Mouse (Mus musculus): ENCODE results near the gene Duox1. TPM values are rescaled to one million over a fixed set of nuclear protein-coding genes. Genes with fewer than 3 reads are reported as not detected.
A peak's percentile ranks its signal among the peaks of the same experiment; 100 is the strongest.

Gene Duox1
- polyA plus RNA-seq, 1 experiment, result 0.10 TPM

GRCm38 (mm10) chr2:122368995-122369739 lies 53.7 kb downstream of the Duox1 start, which contains the start of gene Shf:
Gene Shf, minus strand, starts transcription at chr2:122369162.
- TF ChIP-seq TCF12 (IDR thresholded peaks at IDR 0.05; ENCODE audit: insufficient read depth, poor library complexity, severe bottlenecking) (no peak), POLR2AphosphoS2 (IDR thresholded peaks at IDR 0.05; ENCODE audit: insufficient read length, low read depth) (peak; percentile 92), USF1 (IDR thresholded peaks at IDR 0.05; ENCODE audit: low read depth) (no peak), MYOD1 (IDR thresholded peaks at IDR 0.05; ENCODE audit: control insufficient read depth in 1 of 3, insufficient read length in 2 of 3, low read depth in 2 of 3) (no peak), TCF3 (IDR thresholded peaks at IDR 0.05; ENCODE audit: insufficient read length, low read depth) (no peak), MYOG (IDR thresholded peaks at IDR 0.05; ENCODE audit: control insufficient read depth in 1 of 3, insufficient read depth in 1 of 3, insufficient read length in 2 of 3, low read depth in 2 of 3) (peak in 1 of 3 experiments; percentile 40), MAX (IDR thresholded peaks at IDR 0.05; ENCODE audit: low read depth) (no peak), REST (IDR thresholded peaks at IDR 0.05; ENCODE audit: insufficient read depth, insufficient read length) (no peak), E2F4 (IDR thresholded peaks at IDR 0.05; ENCODE audit: insufficient read depth) (no peak), POLR2A (IDR thresholded peaks at IDR 0.05; ENCODE audit: insufficient read length, low read depth) (peak; percentile 91)

GRCm38 (mm10) chr2:122370101-122370750 lies 54.8 kb downstream of the Duox1 start:
- H3K27me3 ChIP-seq (ENCODE audit: control insufficient read depth, insufficient read depth, insufficient read length), result no peaks in the 10 kb centered on the region
- peaks cover 33% of the 10 kb centered on the region for H3K79me2 ChIP-seq (ENCODE audit: control insufficient read depth, insufficient read depth)
- peak overlapping the region; percentile 77 for H3K4me3 ChIP-seq
- no peaks in the 10 kb centered on the region for H3K36me3 ChIP-seq (ENCODE audit: control insufficient read depth, insufficient read depth)
- peak overlapping the region; percentile 92 for H3K4me2 ChIP-seq (ENCODE audit: low read depth)
- no peak for TF ChIP-seq USF1 (IDR thresholded peaks at IDR 0.05; ENCODE audit: low read depth)
- TF ChIP-seq MYOD1 (IDR thresholded peaks at IDR 0.05; ENCODE audit: control insufficient read depth in 1 of 3, insufficient read length in 2 of 3, low read depth in 2 of 3), result no peak
- no peak for TF ChIP-seq SRF (IDR thresholded peaks at IDR 0.05; ENCODE audit: control insufficient read depth, insufficient read length, low read depth)
- no peak for TF ChIP-seq MAX (IDR thresholded peaks at IDR 0.05; ENCODE audit: low read depth)
- TF ChIP-seq CEBPB (IDR thresholded peaks at IDR 0.05; ENCODE audit: insufficient read depth, poor library complexity, severe bottlenecking), result no peak
- TF ChIP-seq MYOG (IDR thresholded peaks at IDR 0.05; ENCODE audit: control insufficient read depth in 1 of 3, insufficient read depth in 1 of 3, insufficient read length in 2 of 3, low read depth in 2 of 3), result no peak
- TF ChIP-seq REST (IDR thresholded peaks at IDR 0.05; ENCODE audit: insufficient read depth, insufficient read length), result no peak
- TF ChIP-seq POLR2A (IDR thresholded peaks at IDR 0.05; ENCODE audit: insufficient read length, low read depth), result no peak
- no peak for TF ChIP-seq POLR2AphosphoS2 (IDR thresholded peaks at IDR 0.05; ENCODE audit: insufficient read length, low read depth)
- no peak for TF ChIP-seq TCF3 (IDR thresholded peaks at IDR 0.05; ENCODE audit: insufficient read length, low read depth)
- no peak for TF ChIP-seq E2F4 (IDR thresholded peaks at IDR 0.05; ENCODE audit: insufficient read depth)
- TF ChIP-seq TCF12 (IDR thresholded peaks at IDR 0.05; ENCODE audit: insufficient read depth, poor library complexity, severe bottlenecking), result no peak
- no peak overlapping the region for H3ac ChIP-seq (ENCODE audit: control insufficient read depth, insufficient read length)

More at GRCm38 (mm10) chr2:122368995-122369739, 53.7 kb downstream of the Duox1 start, which contains the start of gene Shf:
- no peaks in the 10 kb centered on the region for H3K27me3 ChIP-seq (ENCODE audit: control insufficient read depth, insufficient read depth, insufficient read length)
- no peaks in the 10 kb centered on the region for H3K36me3 ChIP-seq (ENCODE audit: control insufficient read depth, insufficient read depth)
- peak within 1 kb of the TSS; percentile 87 for H3ac ChIP-seq (ENCODE audit: control insufficient read depth, insufficient read length)
- peak within 1 kb of the TSS; percentile 97 for H3K4me2 ChIP-seq (ENCODE audit: low read depth)
- peaks cover 35% of the 10 kb centered on the region for H3K79me2 ChIP-seq (ENCODE audit: control insufficient read depth, insufficient read depth)
- H3K4me3 ChIP-seq, result peak within 1 kb of the TSS; percentile 77

- TF ChIP-seq POLR2A (IDR thresholded peaks at IDR 0.05; ENCODE audit: insufficient read length, low read depth) (no peak), SRF (IDR thresholded peaks at IDR 0.05; ENCODE audit: control insufficient read depth, insufficient read length, low read depth) (no peak), MYOG (IDR thresholded peaks at IDR 0.05; ENCODE audit: control insufficient read depth in 1 of 3, insufficient read depth in 1 of 3, insufficient read length in 2 of 3, low read depth in 2 of 3) (peak in 2 of 3 experiments; percentile 7 to 53), POLR2AphosphoS2 (IDR thresholded peaks at IDR 0.05; ENCODE audit: insufficient read length, low read depth) (no peak), CEBPB (IDR thresholded peaks at IDR 0.05; ENCODE audit: insufficient read depth, poor library complexity, severe bottlenecking) (no peak), MYOD1 (IDR thresholded peaks at IDR 0.05; ENCODE audit: control insufficient read depth in 1 of 3, insufficient read length in 2 of 3, low read depth in 2 of 3) (peak in 2 of 3 experiments; percentile 56 to 72)
- H3K4me3 ChIP-seq, result no peak overlapping the region
- H3K79me2 ChIP-seq (ENCODE audit: control insufficient read depth, insufficient read depth), result peaks cover 14% of the 10 kb centered on the region
- no peak overlapping the region for H3ac ChIP-seq (ENCODE audit: control insufficient read depth, insufficient read length)
- no peak overlapping the region for H3K4me2 ChIP-seq (ENCODE audit: low read depth)
- no peaks in the 10 kb centered on the region for H3K36me3 ChIP-seq (ENCODE audit: control insufficient read depth, insufficient read depth)
- H3K27me3 ChIP-seq (ENCODE audit: control insufficient read depth, insufficient read depth, insufficient read length), result no peaks in the 10 kb centered on the region
These were observed 56.6 kb downstream of the Duox1 start for GRCm38 (mm10) chr2:122372067-122372466.

- Histone ChIP-seq H3K36me3 (ENCODE audit: control insufficient read depth, insufficient read depth) (no peaks in the 10 kb centered on the region), H3K27me3 (ENCODE audit: control insufficient read depth, insufficient read depth, insufficient read length) (no peaks in the 10 kb centered on the region), H3K4me3 (no peak overlapping the region), H3ac (ENCODE audit: control insufficient read depth, insufficient read length) (no peak overlapping the region), H3K79me2 (ENCODE audit: control insufficient read depth, insufficient read depth) (peaks cover 10% of the 10 kb centered on the region), H3K4me2 (ENCODE audit: low read depth) (no peak overlapping the region)
- TF ChIP-seq E2F4 (IDR thresholded peaks at IDR 0.05; ENCODE audit: insufficient read depth) (no peak), MYOG (IDR thresholded peaks at IDR 0.05; ENCODE audit: control insufficient read depth in 1 of 3, insufficient read depth in 1 of 3, insufficient read length in 2 of 3, low read depth in 2 of 3) (no peak), USF1 (IDR thresholded peaks at IDR 0.05; ENCODE audit: low read depth) (no peak), POLR2AphosphoS2 (IDR thresholded peaks at IDR 0.05; ENCODE audit: insufficient read length, low read depth) (no peak), MAX (IDR thresholded peaks at IDR 0.05; ENCODE audit: low read depth) (no peak), TCF12 (IDR thresholded peaks at IDR 0.05; ENCODE audit: insufficient read depth, poor library complexity, severe bottlenecking) (no peak), CEBPB (IDR thresholded peaks at IDR 0.05; ENCODE audit: insufficient read depth, poor library complexity, severe bottlenecking) (no peak), REST (IDR thresholded peaks at IDR 0.05; ENCODE audit: insufficient read depth, insufficient read length) (no peak), MYOD1 (IDR thresholded peaks at IDR 0.05; ENCODE audit: control insufficient read depth in 1 of 3, insufficient read length in 2 of 3, low read depth in 2 of 3) (no peak), POLR2A (IDR thresholded peaks at IDR 0.05; ENCODE audit: insufficient read length, low read depth) (no peak), TCF3 (IDR thresholded peaks at IDR 0.05; ENCODE audit: insufficient read length, low read depth) (no peak), SRF (IDR thresholded peaks at IDR 0.05; ENCODE audit: control insufficient read depth, insufficient read length, low read depth) (no peak)
These were observed 57.1 kb downstream of the Duox1 start for GRCm38 (mm10) chr2:122372541-122372940.

Measured in myocyte (in vitro differentiated cells).